Mouse (Mus musculus): ENCODE data around the gene Sorcs2.

DNA sequence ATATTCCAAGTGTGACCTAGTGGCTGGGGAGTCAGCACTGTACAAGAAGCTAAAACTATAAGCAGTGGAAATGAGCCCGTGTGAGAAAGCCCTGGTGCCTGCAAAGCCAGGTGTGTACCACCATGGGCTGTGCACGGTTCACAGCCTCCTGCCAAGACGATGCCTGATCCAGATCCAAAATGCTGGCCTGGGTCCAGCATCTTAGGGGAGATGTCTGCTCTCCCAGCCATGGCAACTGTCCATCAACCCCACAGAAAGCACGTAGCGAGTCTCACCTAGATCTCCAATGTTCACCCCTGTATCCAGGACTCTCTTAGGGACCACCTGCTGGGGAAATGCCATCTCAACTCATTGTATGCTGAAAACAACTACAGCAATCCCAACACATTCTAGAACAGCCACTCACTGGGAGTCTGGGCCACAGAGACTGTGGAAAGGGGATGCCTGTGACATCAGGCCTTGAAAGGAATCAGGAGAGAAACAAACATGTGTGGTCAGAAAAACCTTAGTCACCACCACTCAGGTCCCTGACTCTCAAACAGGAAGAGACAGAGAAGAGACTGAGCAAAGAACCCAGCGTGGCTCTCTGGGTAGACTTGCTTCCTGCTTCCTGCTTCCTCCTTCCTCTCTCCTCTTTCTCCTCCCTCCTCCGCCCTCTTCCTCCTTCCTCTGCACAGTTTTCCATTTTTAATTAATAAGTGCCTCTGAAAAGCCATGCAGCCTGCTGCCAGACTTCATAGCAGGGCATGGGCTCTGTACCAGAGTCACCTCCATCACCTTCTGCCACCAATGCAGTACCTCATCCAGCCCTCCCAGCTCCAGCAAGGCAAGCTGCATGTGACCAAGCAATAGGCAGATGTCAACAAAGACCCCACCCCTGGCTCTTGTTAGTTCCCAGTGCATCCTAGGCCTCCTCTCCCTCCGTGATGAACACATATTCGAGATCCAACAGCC is 71.6 kb downstream of the Sorcs2 start:
- no peak for TF ChIP-seq CTCF (IDR thresholded peaks at IDR 0.05; ENCODE audit: low read depth)
- no peak for TF ChIP-seq EP300 (optimal IDR thresholded peaks at IDR 0.05)

Measured in stomach, postnatal 0 days (tissue).